Mouse (Mus musculus) liver, adult 2 months (tissue): ENCODE measurements around the gene Deaf1. TPM values are rescaled to one million over a fixed set of nuclear protein-coding genes. Genes with fewer than 3 reads are reported as not detected.

Experiments
- DNase-seq: peaks from one replicate; pipeline ENCODE4 v3.0.0-alpha.2; 2011; ENCODE audit warnings: low read depth, low spot score; ENCODE audit errors: extremely low read depth
- H3K27ac ChIP-seq: fragments of 200-500 bp; replicated peaks from 2 replicates; pipeline ENCODE4 v1.5.1; 2012; ENCODE audit warnings: low read depth, mild to moderate bottlenecking, control low read depth, inconsistent platforms, low read length; ENCODE audit not compliant: insufficient read depth
- H3K27me3 ChIP-seq: fragments of 200-500 bp; 2 replicates; pipeline ENCODE4 v1.6.1; 2012; ENCODE audit warnings: mild to moderate bottlenecking, moderate library complexity, low read length, inconsistent platforms; ENCODE audit not compliant: control insufficient read depth, insufficient read depth
- H3K36me3 ChIP-seq: fragments of 200-500 bp; 2 replicates; pipeline ENCODE4 v1.6.1; 2012; ENCODE audit warnings: low read length, inconsistent platforms; ENCODE audit not compliant: control insufficient read depth, insufficient read depth
- H3K4me1 ChIP-seq: fragments of 200-500 bp; 2 replicates; pipeline ENCODE4 v1.6.1; 2011; ENCODE audit warnings: low read length; ENCODE audit not compliant: control insufficient read depth, insufficient read depth
- H3K4me3 ChIP-seq: fragments of 200-500 bp; 2 replicates; pipeline ENCODE4 v1.5.1; 2011; ENCODE audit warnings: low read depth, mild to moderate bottlenecking, control low read depth, low read length, moderate library complexity; ENCODE audit not compliant: insufficient read depth
- H3K79me2 ChIP-seq: fragments of 200-500 bp; 2 replicates; pipeline ENCODE4 v1.6.1; 2012; ENCODE audit warnings: inconsistent platforms, mild to moderate bottlenecking, low read length, moderate library complexity; ENCODE audit not compliant: control insufficient read depth, insufficient read depth
- H3K9ac ChIP-seq: fragments of 200-500 bp; 2 replicates; pipeline ENCODE4 v1.6.1; 2012; ENCODE audit warnings: low read depth, mild to moderate bottlenecking, control low read depth, inconsistent platforms, low read length
- CTCF ChIP-seq: fragments of 200-500 bp; IDR thresholded peaks from 2 replicates; pipeline ENCODE4 v1.5.1; 2011; ENCODE audit warnings: low read depth, low read length, control low read depth
- POLR2A ChIP-seq: fragments of 200-500 bp; IDR thresholded peaks from 2 replicates; pipeline ENCODE4 v1.6.1; 2011; ENCODE audit warnings: low read length, control low read depth; ENCODE audit not compliant: insufficient read depth; ENCODE audit errors: extremely low read depth
- WGBS: fragments of 180-500 bp; shearing (Covaris S2); methylation state at CpG from one replicate; pipeline ENCODE4 v1.1.7; 2018; 5-methylcytosine and 5-hydroxymethylcytosine counted together
- polyA plus RNA-seq: library from polyadenylated mRNA; depleted of rRNA; stranded (reverse); fragments of >200 nt; gene quantifications from 2 replicates; pipeline ENCODE4 v1.2.3, GENCODE M21; 2012
- total RNA-seq: library from RNA; depleted of rRNA; stranded (reverse); fragments of >200 nt; gene quantifications from 2 replicates; pipeline ENCODE4 v1.2.3, GENCODE M21; 2014

Deaf1 gene
- total and polyA plus RNA-seq, 2 experiments: 3.1 to 7.8 TPM

GRCm38 (mm10) chr7:141315974-141316373 lies 11.5 kb downstream of the Deaf1 start:
- Histone ChIP-seq H3K27ac (no peak overlapping the region), H3K9ac (no peak overlapping the region), H3K4me1 (no peaks in the 10 kb centered on the region), H3K36me3 (peaks cover 41% of the 10 kb centered on the region), H3K79me2 (no peaks in the 10 kb centered on the region), H3K4me3 (no peak overlapping the region), H3K27me3 (no peaks in the 10 kb centered on the region)
- WGBS: 53% methylated on average over 5 of the region's 5 CpGs
- DNase-seq: peak; percentile 96
- TF ChIP-seq CTCF (peak; percentile 86), POLR2A (no peak)

DNA sequence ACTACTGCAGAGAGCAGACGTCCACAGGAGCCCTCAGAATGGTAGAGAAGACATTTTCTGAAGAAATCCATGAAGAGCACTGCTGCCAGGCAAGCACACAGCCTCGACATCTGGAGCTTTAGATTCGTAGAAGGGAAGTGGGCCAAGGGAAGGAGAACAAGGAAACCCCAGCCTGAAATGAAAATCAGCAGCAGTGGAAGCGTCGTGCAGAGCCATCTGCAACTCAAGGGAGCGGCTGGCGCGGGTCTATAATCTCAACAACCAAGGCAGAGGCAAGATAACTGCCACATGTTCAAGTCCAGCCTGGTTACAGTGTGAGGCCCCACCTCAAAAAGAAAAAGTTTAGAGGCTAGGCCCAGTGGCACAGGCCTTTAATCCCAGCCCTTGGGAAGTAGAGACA lies 12.4 kb downstream of the Deaf1 start:
- 90% methylated on average over 8 of the region's 8 CpGs for WGBS
- Histone ChIP-seq H3K79me2 (no peaks in the 10 kb centered on the region), H3K27ac (no peak overlapping the region), H3K27me3 (no peaks in the 10 kb centered on the region), H3K4me3 (no peak overlapping the region), H3K4me1 (no peaks in the 10 kb centered on the region), H3K36me3 (peaks cover 42% of the 10 kb centered on the region), H3K9ac (no peak overlapping the region)
- TF ChIP-seq POLR2A (no peak), CTCF (no peak)
- no peak for DNase-seq

GRCm38 (mm10) chr7:141314416-141314815 lies 13.1 kb downstream of the Deaf1 start:
- WGBS: 60% methylated on average over 2 of the region's 2 CpGs
- Histone ChIP-seq H3K9ac (no peak overlapping the region), H3K79me2 (no peaks in the 10 kb centered on the region), H3K4me3 (no peak overlapping the region), H3K4me1 (no peaks in the 10 kb centered on the region), H3K27me3 (no peaks in the 10 kb centered on the region), H3K27ac (no peak overlapping the region), H3K36me3 (peaks cover 43% of the 10 kb centered on the region)
- peak; percentile 34 for DNase-seq
- TF ChIP-seq CTCF (no peak), POLR2A (no peak)

- peaks cover 10% of the 10 kb centered on the region for H3K36me3 ChIP-seq
- 11% methylated on average over 4 of the region's 4 CpGs for WGBS
Measured at GRCm38 (mm10) chr7:141304537-141304936, 23.0 kb downstream of the Deaf1 start.

GRCm38 (mm10) chr7:141302702-141303268 lies 24.7 kb downstream of the Deaf1 start:
- Histone ChIP-seq H3K4me1 (peaks cover 11% of the 10 kb centered on the region), H3K36me3 (peaks cover 3% of the 10 kb centered on the region; the same call in 1 of the 2 replicates), H3K27ac (peak overlapping the region; percentile 37), H3K27me3 (no peaks in the 10 kb centered on the region), H3K9ac (no peak overlapping the region), H3K4me3 (no peak overlapping the region), H3K79me2 (no peaks in the 10 kb centered on the region)
- no peak for TF ChIP-seq CTCF
- TF ChIP-seq POLR2A: no peak
- peak; percentile 95 for DNase-seq
- WGBS: 52% methylated on average over 1 of the region's 1 CpGs

More at GRCm38 (mm10) chr7:141304537-141304936, 23.0 kb downstream of the Deaf1 start:
- no peaks in the 10 kb centered on the region for H3K27me3 ChIP-seq
- peaks cover 11% of the 10 kb centered on the region for H3K4me1 ChIP-seq
- peak overlapping the region; percentile 85 for H3K27ac ChIP-seq
- no peaks in the 10 kb centered on the region for H3K79me2 ChIP-seq
- peak; percentile 91 for DNase-seq
- no peak overlapping the region; the same call in 1 of the 2 replicates for H3K9ac ChIP-seq
- H3K4me3 ChIP-seq: no peak overlapping the region
- TF ChIP-seq CTCF: no peak
- TF ChIP-seq POLR2A: no peak

DNA sequence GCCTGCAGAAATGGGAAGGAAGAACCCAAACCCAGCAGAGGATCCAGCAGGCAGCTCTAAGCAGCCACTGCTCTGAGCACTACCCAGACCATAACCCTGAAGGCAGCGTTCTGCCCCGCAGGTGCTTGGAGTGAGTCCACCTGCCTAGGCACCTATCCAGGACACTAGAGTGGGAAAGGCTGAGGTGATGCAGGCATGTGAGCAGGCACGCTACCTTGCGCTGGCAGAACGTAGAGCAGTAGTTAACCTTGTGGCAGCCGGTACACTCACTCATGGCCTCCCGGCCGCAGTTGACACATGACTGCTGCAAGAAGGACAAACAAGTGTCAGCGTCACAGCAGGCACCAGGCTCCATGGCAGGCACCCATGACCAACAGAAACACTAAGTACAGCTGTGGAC lies 26.1 kb downstream of the Deaf1 start:
- no peaks in the 10 kb centered on the region for H3K79me2 ChIP-seq
- H3K4me3 ChIP-seq: no peak overlapping the region
- H3K27ac ChIP-seq: peak overlapping the region; percentile 5
- no peaks in the 10 kb centered on the region for H3K27me3 ChIP-seq
- no peaks in the 10 kb centered on the region for H3K36me3 ChIP-seq
- TF ChIP-seq CTCF: no peak
- no peak for TF ChIP-seq POLR2A
- no peak overlapping the region for H3K9ac ChIP-seq
- 47% methylated on average over 9 of the region's 9 CpGs for WGBS
- peaks cover 11% of the 10 kb centered on the region for H3K4me1 ChIP-seq
- peak; percentile 93 for DNase-seq
